Mouse (Mus musculus) cerebellum, adult 2 months (tissue): ENCODE results near the gene Gpr183.

Experiments
- CTCF ChIP-seq: fragments of 200-500 bp; IDR thresholded peaks from 2 replicates; pipeline ENCODE4 v1.5.1; 2011; ENCODE audit warnings: low read depth, mild to moderate bottlenecking, control low read depth, low read length, moderate library complexity, borderline replicate concordance; ENCODE audit not compliant: insufficient read depth
- POLR2A ChIP-seq: fragments of 200-500 bp; IDR thresholded peaks from 2 replicates; pipeline ENCODE4 v1.6.1; 2011; ENCODE audit warnings: low read length, control low read depth, borderline replicate concordance; ENCODE audit not compliant: insufficient read depth

DNA sequence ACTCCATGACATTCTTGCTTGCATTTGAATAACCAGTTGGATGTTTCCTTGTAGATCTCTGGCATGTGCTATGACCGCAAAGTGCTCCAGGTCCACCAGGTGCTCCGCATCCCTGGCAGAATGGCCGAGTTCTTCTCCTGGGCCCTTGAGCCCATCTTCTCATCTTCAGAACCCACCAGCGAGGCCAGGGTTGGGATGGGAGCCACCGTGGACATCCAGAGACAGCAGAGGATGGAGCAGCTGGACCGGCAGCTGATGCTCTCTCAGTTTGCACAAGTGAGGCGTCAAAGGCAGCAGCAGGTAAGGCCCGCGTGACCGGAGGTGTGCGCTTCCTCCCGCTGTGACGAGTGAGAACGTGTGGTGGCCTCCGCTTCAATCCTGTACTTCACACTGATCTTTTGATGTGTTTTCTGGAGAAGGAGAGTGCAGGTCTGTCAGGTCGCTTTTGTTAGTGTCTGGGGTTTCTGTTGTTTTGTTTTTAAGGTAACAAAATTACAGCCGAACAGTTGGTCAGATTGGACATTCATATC, 29.2 kb upstream of the Gpr183 start:
- TF ChIP-seq CTCF (no peak), POLR2A (no peak)
